Mouse (Mus musculus): ENCODE data around the gene Eif2ak4. TPM values are rescaled to one million over a fixed set of nuclear protein-coding genes. Genes with fewer than 3 reads are reported as not detected.

Eif2ak4 gene
- polyA plus RNA-seq, 1 experiment from 2014 or later = 10.4 TPM

DNA sequence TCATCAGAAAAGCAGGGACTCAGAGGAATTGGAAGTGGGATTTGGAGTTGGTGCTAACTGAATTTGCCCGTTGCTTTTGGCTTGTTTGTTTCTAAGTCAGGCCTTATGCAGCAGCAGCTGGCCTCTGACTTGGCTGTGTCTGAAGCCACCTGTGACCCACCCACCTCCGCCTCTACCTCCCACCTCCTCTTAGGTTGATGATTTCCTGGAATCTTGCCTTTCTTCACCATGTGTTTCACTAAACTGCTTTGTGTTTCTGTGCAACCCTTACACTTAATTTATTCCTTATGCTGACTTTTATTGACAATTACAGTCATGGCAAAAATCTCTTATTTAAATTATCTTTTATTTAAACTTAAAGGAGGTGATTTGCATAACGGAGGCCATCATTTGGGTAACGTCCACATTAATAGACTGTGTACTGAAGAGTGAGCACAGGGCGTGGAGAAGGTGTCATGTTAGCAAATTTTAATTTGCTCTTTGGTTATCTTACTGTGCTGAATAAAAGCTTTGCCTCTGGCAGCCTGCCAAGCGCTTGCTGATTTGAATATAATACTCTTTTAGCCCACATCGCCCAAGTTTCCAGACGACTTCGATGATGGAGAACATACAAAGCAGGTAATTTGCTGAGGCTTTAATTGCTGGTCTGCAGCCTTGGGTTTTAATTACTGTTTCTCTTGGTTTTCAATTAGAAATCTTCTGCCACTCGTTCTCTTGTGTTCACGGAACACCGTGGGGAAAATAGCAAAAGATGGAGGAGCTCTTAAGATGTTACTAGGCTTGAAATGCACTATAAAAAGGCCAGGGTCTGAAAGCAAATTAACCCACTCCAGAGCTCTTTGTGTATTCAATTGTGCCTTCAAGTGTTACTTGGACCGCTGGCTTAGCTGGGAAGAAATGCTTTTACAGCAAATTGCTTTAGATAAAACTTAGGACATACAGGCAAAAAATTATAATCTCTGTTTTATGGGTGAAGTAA, 57.6 kb downstream of the Eif2ak4 start:
- H3K27me3 ChIP-seq (replicated peaks) = no peaks in the 10 kb centered on the region
- 71% methylated on average over 13 of the region's 13 CpGs for WGBS
- H3K4me3 ChIP-seq (replicated peaks) = no peak overlapping the region
- no peak overlapping the region for H3K4me2 ChIP-seq
- peaks cover 14% of the 10 kb centered on the region; the same call in 1 of the 2 replicates for H3K36me3 ChIP-seq
- H3K27ac ChIP-seq = no peak overlapping the region
- ATAC-seq (ENCODE audit: insufficient read depth, low FRiP score, low read depth) = no peak
- H3K9ac ChIP-seq = no peak overlapping the region
- H3K4me1 ChIP-seq = no peaks in the 10 kb centered on the region
- H3K9me3 ChIP-seq = no peaks in the 10 kb centered on the region

DNA sequence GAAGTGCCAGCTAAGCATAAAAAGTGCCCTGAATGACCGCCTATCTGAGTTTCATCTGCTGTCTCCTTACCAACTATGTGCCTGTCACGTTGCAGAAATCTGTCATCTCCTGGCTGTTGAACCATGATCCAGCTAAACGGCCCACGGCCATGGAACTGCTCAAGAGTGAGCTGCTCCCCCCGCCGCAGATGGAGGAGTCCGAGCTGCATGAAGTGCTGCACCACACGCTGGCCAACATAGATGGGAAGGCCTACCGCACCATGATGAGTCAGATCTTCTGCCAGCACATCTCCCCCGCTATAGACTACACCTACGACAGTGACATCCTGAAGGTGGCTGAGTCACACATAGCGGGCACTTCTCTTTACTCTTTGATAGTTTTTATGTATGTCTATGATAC, 59.8 kb downstream of the Eif2ak4 start:
- 88% methylated on average over 12 of the region's 12 CpGs for WGBS

DNA sequence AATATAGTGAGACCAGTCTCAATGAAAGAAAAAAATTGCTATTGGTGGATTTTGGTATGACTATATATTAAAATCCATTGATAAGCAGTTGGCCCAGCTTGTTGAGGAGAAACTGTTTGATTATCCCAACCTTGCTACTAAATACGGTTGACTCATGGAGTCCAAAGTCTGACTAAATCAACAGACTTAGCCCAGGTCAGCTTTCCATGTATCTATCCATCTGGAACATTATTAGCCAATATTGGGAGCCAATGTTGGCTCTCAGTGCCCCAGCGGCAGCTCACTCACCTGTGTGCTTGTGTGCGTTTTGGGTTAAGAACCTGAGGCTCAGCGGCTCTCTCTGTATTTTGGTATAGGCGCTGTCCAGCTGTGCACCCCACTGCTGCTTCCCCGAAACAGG, 62.6 kb downstream of the Eif2ak4 start:
- 90% methylated on average over 6 of the region's 6 CpGs for WGBS
- H3K4me3 ChIP-seq (replicated peaks) = no peak overlapping the region
- H3K4me1 ChIP-seq = no peaks in the 10 kb centered on the region
- no peak for ATAC-seq (ENCODE audit: insufficient read depth, low FRiP score, low read depth)
- peaks cover 21% of the 10 kb centered on the region for H3K36me3 ChIP-seq
- H3K9ac ChIP-seq = no peak overlapping the region
- H3K27me3 ChIP-seq (replicated peaks) = no peaks in the 10 kb centered on the region
- no peak overlapping the region for H3K4me2 ChIP-seq
- H3K27ac ChIP-seq = no peak overlapping the region
- H3K9me3 ChIP-seq = no peaks in the 10 kb centered on the region

More for the DNA sequence above, 59.8 kb downstream of the Eif2ak4 start:
- H3K4me1 ChIP-seq = no peaks in the 10 kb centered on the region
- H3K4me3 ChIP-seq (replicated peaks) = no peak overlapping the region
- H3K4me2 ChIP-seq = no peak overlapping the region
- H3K27me3 ChIP-seq (replicated peaks) = no peaks in the 10 kb centered on the region
- no peak for ATAC-seq (ENCODE audit: insufficient read depth, low FRiP score, low read depth)
- no peak overlapping the region for H3K9ac ChIP-seq
- no peak overlapping the region for H3K27ac ChIP-seq
- H3K36me3 ChIP-seq = peaks cover 16% of the 10 kb centered on the region; the same call in 1 of the 2 replicates
- H3K9me3 ChIP-seq = no peaks in the 10 kb centered on the region

DNA sequence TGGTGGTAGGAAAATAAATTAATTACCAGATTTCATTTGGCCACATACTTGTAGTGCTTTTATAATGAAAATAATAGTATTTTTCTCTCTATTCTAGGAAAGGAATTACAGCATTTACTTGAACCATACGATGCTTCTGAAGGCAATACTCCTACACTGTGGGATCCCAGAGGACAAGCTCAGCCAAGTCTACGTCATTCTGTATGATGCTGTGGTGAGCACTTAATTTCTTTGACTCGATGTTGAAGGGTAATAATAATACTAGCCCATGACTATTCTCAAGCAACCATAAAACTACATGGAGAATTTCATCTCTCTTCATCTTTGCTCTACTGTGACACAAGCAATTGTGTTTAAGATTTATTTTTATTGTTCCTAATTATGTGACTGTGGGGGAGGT, 68.6 kb downstream of the Eif2ak4 start:
- Histone ChIP-seq H3K4me2 (no peak overlapping the region), H3K4me1 (no peaks in the 10 kb centered on the region), H3K4me3 (replicated peaks) (no peak overlapping the region), H3K27ac (no peak overlapping the region), H3K27me3 (replicated peaks) (no peaks in the 10 kb centered on the region), H3K9me3 (no peaks in the 10 kb centered on the region), H3K9ac (no peak overlapping the region), H3K36me3 (peaks cover 11% of the 10 kb centered on the region)
- 97% methylated on average over 3 of the region's 3 CpGs for WGBS
- no peak for ATAC-seq (ENCODE audit: insufficient read depth, low FRiP score, low read depth)

DNA sequence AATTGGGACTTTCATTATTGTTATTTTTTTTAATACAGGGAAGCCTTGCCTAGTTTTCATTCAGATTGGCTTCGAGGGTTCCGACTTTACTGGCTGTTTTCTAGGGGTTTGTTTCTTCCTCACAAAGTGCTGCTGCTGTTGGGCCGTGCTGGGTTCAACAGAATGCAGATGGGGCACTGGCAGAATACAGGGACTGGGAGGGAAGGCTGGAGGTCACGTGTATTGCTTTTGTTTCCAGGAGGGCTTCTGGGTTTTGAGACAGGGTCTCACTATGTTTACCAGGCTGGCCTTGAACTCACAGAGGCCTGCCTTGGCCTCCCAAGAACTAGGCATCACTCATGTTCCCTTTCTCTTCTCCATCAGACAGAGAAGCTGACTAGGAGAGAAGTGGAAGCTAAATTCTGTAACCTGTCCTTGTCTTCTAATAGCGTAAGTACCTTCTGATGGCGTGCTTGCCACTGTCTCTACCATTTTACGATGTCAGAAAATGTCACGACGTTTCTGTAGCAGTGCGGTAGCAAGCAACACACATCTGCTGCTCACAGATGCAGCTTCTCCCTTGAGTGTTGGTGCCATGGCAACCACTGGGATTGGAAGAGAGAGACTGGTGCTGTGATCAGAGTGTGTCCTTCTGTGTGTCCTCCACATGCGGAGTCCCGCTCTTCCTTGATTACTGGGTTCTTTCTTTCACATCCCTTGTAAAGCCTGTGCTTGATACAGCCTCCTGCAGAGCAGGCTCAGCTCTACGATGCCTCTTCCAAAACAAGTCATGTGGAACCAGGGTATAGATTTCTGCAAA, 69.2 kb downstream of the Eif2ak4 start:
- H3K27ac ChIP-seq = no peak overlapping the region
- no peak for ATAC-seq (ENCODE audit: insufficient read depth, low FRiP score, low read depth)
- no peaks in the 10 kb centered on the region for H3K27me3 ChIP-seq (replicated peaks)
- H3K4me3 ChIP-seq (replicated peaks) = no peak overlapping the region
- peaks cover 11% of the 10 kb centered on the region for H3K36me3 ChIP-seq
- no peak overlapping the region for H3K4me2 ChIP-seq
- no peak overlapping the region for H3K9ac ChIP-seq
- no peaks in the 10 kb centered on the region for H3K4me1 ChIP-seq
- 92% methylated on average over 13 of the region's 13 CpGs for WGBS
- no peaks in the 10 kb centered on the region for H3K9me3 ChIP-seq

DNA sequence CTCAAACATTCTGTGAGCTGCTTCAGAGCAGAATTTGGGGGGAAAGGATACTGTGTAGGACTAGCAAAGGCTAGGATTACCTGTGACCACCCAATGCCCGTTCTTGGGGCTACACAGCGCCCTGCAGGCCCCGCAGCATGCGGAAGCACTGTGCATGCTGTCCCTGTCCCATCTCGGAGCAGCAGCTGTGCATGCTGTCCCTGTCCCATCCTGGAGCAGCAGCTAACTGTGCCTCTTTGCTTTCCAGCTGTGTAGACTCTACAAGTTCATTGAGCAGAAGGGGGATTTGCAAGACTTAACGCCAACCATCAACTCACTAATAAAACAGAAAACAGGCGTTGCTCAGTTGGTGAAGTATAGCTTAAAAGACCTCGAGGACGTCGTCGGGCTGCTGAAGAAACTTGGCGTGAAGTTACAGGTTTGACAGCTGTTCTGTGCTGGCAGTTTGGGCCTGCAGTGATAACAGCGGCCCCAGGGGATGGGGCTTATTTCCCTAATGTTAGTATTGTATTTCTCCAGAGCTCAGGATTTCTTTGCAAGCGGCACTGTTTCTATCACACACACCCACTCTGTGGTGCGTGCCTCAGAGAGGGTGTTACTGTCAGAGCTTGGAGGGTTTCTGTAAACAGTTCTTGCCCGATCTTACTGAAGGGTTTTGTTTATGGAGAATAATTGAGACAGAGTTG, 73.2 kb downstream of the Eif2ak4 start:
- Histone ChIP-seq H3K9ac (no peak overlapping the region), H3K36me3 (peaks cover 3% of the 10 kb centered on the region), H3K27ac (no peak overlapping the region), H3K4me1 (no peaks in the 10 kb centered on the region), H3K27me3 (replicated peaks) (no peaks in the 10 kb centered on the region), H3K9me3 (no peaks in the 10 kb centered on the region), H3K4me2 (no peak overlapping the region), H3K4me3 (replicated peaks) (no peak overlapping the region)
- ATAC-seq (ENCODE audit: insufficient read depth, low FRiP score, low read depth) = no peak
- 64% methylated on average over 16 of the region's 16 CpGs for WGBS

DNA sequence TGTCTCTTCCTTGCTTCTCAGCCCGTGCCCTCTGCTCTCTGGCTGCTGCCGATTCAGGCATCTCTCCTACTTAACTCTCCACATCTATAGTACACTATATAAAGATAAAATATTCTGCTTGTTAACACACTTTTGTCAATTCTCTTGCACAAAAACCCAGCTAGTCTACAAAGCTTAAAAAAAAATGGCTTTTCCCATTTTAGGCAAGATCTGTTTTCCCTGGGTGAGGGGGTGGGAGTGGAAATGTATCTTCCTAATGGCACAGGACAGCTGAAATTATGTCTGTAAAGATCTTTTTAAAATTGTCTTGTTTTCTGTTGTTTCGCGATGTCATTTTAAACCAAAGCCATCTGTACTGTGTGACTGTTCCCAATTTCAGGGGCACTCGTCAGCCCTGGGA, 75.1 kb downstream of the Eif2ak4 start:
- no peak overlapping the region for H3K4me2 ChIP-seq
- H3K9ac ChIP-seq = no peak overlapping the region
- peaks cover 8% of the 10 kb centered on the region for H3K36me3 ChIP-seq
- H3K4me1 ChIP-seq = no peaks in the 10 kb centered on the region
- no peak for ATAC-seq (ENCODE audit: insufficient read depth, low FRiP score, low read depth)
- WGBS = 81% methylated on average over 5 of the region's 5 CpGs
- no peak overlapping the region for H3K4me3 ChIP-seq (replicated peaks)
- H3K9me3 ChIP-seq = no peaks in the 10 kb centered on the region
- H3K27ac ChIP-seq = no peak overlapping the region
- no peaks in the 10 kb centered on the region for H3K27me3 ChIP-seq (replicated peaks)

DNA sequence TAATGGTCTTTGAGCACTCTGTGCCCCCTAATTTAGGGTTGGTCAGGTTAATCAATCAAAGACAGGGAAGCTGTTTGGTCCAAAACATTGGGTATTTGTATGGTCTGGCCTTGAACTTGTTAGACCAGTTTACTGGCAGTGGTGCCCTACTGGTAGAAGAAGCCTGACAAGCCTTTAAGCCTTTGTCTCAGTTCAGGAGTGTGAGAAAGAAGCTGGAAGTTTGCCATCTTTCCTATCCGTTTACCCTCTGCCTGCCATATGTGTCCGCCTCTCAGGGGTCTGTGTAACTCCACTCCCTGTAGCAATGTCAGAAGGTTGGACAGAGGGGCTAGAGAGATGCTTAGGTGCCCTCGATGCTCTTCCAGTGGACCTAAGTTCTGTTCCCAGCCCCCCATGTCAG, 76.0 kb downstream of the Eif2ak4 start:
- no peak overlapping the region for H3K27ac ChIP-seq
- H3K36me3 ChIP-seq = peaks cover 8% of the 10 kb centered on the region
- no peak overlapping the region for H3K4me3 ChIP-seq (replicated peaks)
- no peaks in the 10 kb centered on the region for H3K4me1 ChIP-seq
- no peaks in the 10 kb centered on the region for H3K27me3 ChIP-seq (replicated peaks)
- H3K9me3 ChIP-seq = no peaks in the 10 kb centered on the region
- 59% methylated on average over 3 of the region's 3 CpGs for WGBS
- H3K4me2 ChIP-seq = no peak overlapping the region
- no peak for ATAC-seq (ENCODE audit: insufficient read depth, low FRiP score, low read depth)
- H3K9ac ChIP-seq = no peak overlapping the region

DNA sequence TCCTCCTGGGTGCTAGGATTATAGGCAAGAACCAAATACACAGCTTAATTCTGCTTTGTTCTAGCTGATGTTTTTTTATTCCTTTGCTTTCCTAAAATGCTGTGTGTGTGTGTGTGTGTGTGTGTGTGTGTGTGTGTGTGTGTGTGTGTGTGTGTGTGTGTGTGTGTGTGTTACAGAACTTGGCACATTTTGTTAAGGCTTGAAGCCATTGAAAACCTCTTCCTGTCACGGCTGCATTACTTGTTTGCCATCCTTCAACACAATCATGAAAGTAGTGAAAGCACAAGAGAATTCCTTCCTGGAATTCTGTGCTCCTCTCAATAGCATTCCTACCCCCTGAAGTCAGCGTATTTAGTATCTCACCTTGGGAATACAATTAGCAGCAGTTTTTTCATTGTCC, 77.5 kb downstream of the Eif2ak4 start:
- peaks cover 8% of the 10 kb centered on the region for H3K36me3 ChIP-seq
- H3K4me3 ChIP-seq (replicated peaks) = no peak overlapping the region
- H3K9ac ChIP-seq = no peak overlapping the region
- no peaks in the 10 kb centered on the region for H3K27me3 ChIP-seq (replicated peaks)
- H3K4me1 ChIP-seq = no peaks in the 10 kb centered on the region
- no peak for ATAC-seq (ENCODE audit: insufficient read depth, low FRiP score, low read depth)
- H3K27ac ChIP-seq = no peak overlapping the region
- no peak overlapping the region for H3K4me2 ChIP-seq
- 65% methylated on average over 2 of the region's 2 CpGs for WGBS
- H3K9me3 ChIP-seq = no peaks in the 10 kb centered on the region

DNA sequence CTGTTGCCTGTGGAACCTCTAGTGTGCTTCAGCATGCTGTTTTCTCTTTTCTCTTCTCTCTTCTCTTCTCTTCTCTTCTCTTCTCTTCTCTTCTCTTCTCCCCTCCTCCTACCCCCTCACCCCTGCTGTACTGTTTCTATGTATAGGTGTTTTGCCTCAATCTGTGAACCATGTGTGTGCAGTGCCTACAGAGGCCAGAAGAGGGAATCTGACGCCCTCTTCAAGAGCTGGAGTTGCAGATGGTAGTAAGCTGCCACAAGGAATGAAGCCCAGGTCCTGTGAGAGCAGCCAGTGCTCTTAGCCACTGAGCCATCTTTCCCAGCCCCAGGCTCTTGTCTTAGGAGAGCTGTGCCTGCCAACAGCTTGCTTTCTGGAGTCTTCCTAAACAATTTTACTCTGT, 78.2 kb downstream of the Eif2ak4 start:
- Histone ChIP-seq H3K9ac (no peak overlapping the region), H3K36me3 (peaks cover 13% of the 10 kb centered on the region), H3K4me3 (replicated peaks) (no peak overlapping the region), H3K4me1 (no peaks in the 10 kb centered on the region), H3K27me3 (replicated peaks) (no peaks in the 10 kb centered on the region), H3K4me2 (no peak overlapping the region), H3K27ac (no peak overlapping the region), H3K9me3 (no peaks in the 10 kb centered on the region)
- 61% methylated on average over 1 of the region's 1 CpGs for WGBS
- ATAC-seq (ENCODE audit: insufficient read depth, low FRiP score, low read depth) = no peak

DNA sequence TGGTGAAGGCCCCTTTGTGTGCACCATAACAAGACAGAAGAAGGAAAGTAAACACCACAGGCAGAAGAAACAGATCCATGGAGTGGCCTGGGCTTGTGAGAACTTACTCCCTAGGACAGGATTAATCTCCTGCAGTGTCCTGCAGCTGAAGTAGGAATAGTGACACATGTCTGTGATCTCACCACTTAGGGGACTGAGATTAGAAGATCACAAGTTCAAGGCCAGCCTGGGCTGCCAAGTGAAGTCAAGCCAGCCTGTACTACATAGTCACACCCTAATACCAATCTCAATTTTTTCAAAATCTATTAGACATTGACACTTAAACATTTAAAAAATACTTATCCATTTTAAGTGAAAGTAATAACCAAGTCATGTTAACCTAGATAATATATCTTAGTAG, 79.9 kb downstream of the Eif2ak4 start:
- Histone ChIP-seq H3K9ac (no peak overlapping the region), H3K4me3 (replicated peaks) (no peak overlapping the region), H3K27ac (no peak overlapping the region), H3K27me3 (replicated peaks) (no peaks in the 10 kb centered on the region), H3K36me3 (peaks cover 17% of the 10 kb centered on the region), H3K4me2 (no peak overlapping the region), H3K4me1 (no peaks in the 10 kb centered on the region), H3K9me3 (no peaks in the 10 kb centered on the region)
- no peak for ATAC-seq (ENCODE audit: insufficient read depth, low FRiP score, low read depth)

All from stomach, embryonic 15.5 days (tissue).